Mouse (Mus musculus) liver, adult 2 months (tissue): ENCODE measurements around the gene Vdac1. TPM values are rescaled to one million over a fixed set of nuclear protein-coding genes. Genes with fewer than 3 reads are reported as not detected.

ENCODE experiments used
- DNase-seq: peaks from one replicate; pipeline ENCODE4 v3.0.0-alpha.2; 2011; ENCODE audit warnings: low read depth, low spot score; ENCODE audit errors: extremely low read depth
- H3K27ac ChIP-seq: fragments of 200-500 bp; replicated peaks from 2 replicates; pipeline ENCODE4 v1.5.1; 2012; ENCODE audit warnings: low read depth, mild to moderate bottlenecking, control low read depth, inconsistent platforms, low read length; ENCODE audit not compliant: insufficient read depth
- H3K27me3 ChIP-seq: fragments of 200-500 bp; 2 replicates; pipeline ENCODE4 v1.6.1; 2012; ENCODE audit warnings: mild to moderate bottlenecking, moderate library complexity, low read length, inconsistent platforms; ENCODE audit not compliant: control insufficient read depth, insufficient read depth
- H3K36me3 ChIP-seq: fragments of 200-500 bp; 2 replicates; pipeline ENCODE4 v1.6.1; 2012; ENCODE audit warnings: low read length, inconsistent platforms; ENCODE audit not compliant: control insufficient read depth, insufficient read depth
- H3K4me1 ChIP-seq: fragments of 200-500 bp; 2 replicates; pipeline ENCODE4 v1.6.1; 2011; ENCODE audit warnings: low read length; ENCODE audit not compliant: control insufficient read depth, insufficient read depth
- H3K4me3 ChIP-seq: fragments of 200-500 bp; 2 replicates; pipeline ENCODE4 v1.5.1; 2011; ENCODE audit warnings: low read depth, mild to moderate bottlenecking, control low read depth, low read length, moderate library complexity; ENCODE audit not compliant: insufficient read depth
- H3K79me2 ChIP-seq: fragments of 200-500 bp; 2 replicates; pipeline ENCODE4 v1.6.1; 2012; ENCODE audit warnings: inconsistent platforms, mild to moderate bottlenecking, low read length, moderate library complexity; ENCODE audit not compliant: control insufficient read depth, insufficient read depth
- H3K9ac ChIP-seq: fragments of 200-500 bp; 2 replicates; pipeline ENCODE4 v1.6.1; 2012; ENCODE audit warnings: low read depth, mild to moderate bottlenecking, control low read depth, inconsistent platforms, low read length
- CTCF ChIP-seq: fragments of 200-500 bp; IDR thresholded peaks from 2 replicates; pipeline ENCODE4 v1.5.1; 2011; ENCODE audit warnings: low read depth, low read length, control low read depth
- POLR2A ChIP-seq: fragments of 200-500 bp; IDR thresholded peaks from 2 replicates; pipeline ENCODE4 v1.6.1; 2011; ENCODE audit warnings: low read length, control low read depth; ENCODE audit not compliant: insufficient read depth; ENCODE audit errors: extremely low read depth
- WGBS: fragments of 180-500 bp; shearing (Covaris S2); methylation state at CpG from one replicate; pipeline ENCODE4 v1.1.7; 2018; 5-methylcytosine and 5-hydroxymethylcytosine counted together
- polyA plus RNA-seq: library from polyadenylated mRNA; depleted of rRNA; stranded (reverse); fragments of >200 nt; gene quantifications from 2 replicates; pipeline ENCODE4 v1.2.3, GENCODE M21; 2012
- total RNA-seq: library from RNA; depleted of rRNA; stranded (reverse); fragments of >200 nt; gene quantifications from 2 replicates; pipeline ENCODE4 v1.2.3, GENCODE M21; 2014

The Vdac1 gene
- total and polyA plus RNA-seq, 2 experiments, result 71.7 to 213 TPM

DNA sequence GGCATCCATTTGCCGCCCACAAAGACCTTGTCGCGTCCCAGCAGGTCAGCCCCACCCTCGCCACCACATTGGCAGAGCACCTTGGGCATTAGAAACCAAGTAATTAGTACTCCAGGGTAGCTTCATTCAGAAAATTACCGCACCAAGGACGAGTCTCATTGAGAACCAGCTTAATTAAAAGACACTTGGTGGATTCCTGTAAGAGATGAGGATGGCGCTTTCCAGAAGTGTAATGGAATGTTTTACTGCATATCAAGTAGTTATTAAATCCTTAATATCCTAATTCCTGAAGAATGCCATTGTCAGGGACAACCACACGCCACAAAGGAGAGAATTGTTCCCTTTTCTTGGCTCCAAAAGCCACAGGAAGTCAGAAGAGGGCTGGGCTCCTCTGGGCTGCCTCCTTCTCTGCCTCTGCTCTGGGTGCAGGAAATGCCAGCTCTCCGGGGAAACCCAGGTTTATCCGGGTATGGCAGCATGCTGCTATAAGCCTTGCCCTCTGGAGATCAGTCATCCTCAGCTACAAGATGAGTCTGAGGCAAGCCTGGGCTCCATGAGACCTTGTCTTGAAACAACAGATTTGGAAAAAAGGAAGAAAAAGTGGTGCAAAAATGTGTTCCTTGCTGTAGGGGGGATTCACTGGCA, 22.9 kb upstream of the Vdac1 start:
- DNase-seq, result no peak
- H3K4me1 ChIP-seq, result no peaks in the 10 kb centered on the region
- H3K79me2 ChIP-seq, result no peaks in the 10 kb centered on the region
- no peaks in the 10 kb centered on the region for H3K27me3 ChIP-seq
- WGBS, result 77% methylated on average over 10 of the region's 10 CpGs
- no peak overlapping the region for H3K4me3 ChIP-seq
- TF ChIP-seq POLR2A (no peak), CTCF (no peak)
- H3K27ac ChIP-seq, result no peak overlapping the region
- H3K36me3 ChIP-seq, result no peaks in the 10 kb centered on the region
- H3K9ac ChIP-seq, result no peak overlapping the region

DNA sequence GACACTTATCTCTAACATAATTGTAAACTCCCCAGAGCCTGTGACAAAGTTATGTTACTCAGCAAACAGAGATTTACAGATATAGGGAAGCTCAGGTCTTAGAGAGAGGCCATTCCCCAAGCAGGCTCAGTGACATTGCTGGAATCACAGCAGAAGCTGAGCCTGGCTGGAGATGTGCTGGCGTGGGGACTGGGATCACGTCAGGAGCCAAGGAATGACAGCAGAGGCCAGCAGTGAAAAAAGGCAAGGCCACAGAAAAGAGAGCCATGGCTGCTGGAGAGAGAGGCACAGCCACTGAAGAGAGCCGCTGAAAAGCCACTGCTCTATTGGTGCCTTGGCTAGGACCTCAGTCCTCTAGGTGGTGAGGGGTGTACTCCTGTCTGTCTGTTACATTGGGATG, 22.3 kb upstream of the Vdac1 start:
- no peak overlapping the region for H3K27ac ChIP-seq
- WGBS, result 72% methylated on average over 3 of the region's 3 CpGs
- no peak for DNase-seq
- H3K4me1 ChIP-seq, result no peaks in the 10 kb centered on the region
- no peak for TF ChIP-seq POLR2A
- TF ChIP-seq CTCF, result no peak
- no peak overlapping the region for H3K4me3 ChIP-seq
- H3K27me3 ChIP-seq, result no peaks in the 10 kb centered on the region
- no peak overlapping the region for H3K9ac ChIP-seq
- H3K79me2 ChIP-seq, result no peaks in the 10 kb centered on the region
- H3K36me3 ChIP-seq, result no peaks in the 10 kb centered on the region

DNA sequence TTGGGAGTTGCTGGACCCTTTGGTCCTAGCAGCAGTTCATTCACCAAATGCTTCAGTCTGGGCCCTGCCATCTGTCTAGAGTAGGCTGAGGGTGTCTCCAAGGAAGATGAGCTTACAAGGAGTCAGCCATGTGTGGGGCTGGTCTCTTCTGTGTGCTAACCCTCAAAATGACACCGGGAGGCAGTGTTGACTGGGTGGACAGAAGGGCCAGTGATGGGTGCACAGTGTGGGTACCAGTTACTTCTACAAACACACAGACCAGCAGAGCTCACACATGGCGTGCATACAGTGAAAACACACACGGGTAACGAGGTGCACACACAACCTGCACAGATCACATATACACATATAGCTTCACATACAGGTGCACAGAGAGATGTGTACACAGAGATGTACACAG, 21.6 kb upstream of the Vdac1 start:
- Histone ChIP-seq H3K4me3 (no peak overlapping the region), H3K27me3 (no peaks in the 10 kb centered on the region), H3K4me1 (no peaks in the 10 kb centered on the region), H3K79me2 (no peaks in the 10 kb centered on the region), H3K9ac (no peak overlapping the region), H3K36me3 (no peaks in the 10 kb centered on the region), H3K27ac (no peak overlapping the region)
- no peak for DNase-seq
- TF ChIP-seq CTCF, result no peak
- no peak for TF ChIP-seq POLR2A
- WGBS, result 94% methylated on average over 4 of the region's 4 CpGs

DNA sequence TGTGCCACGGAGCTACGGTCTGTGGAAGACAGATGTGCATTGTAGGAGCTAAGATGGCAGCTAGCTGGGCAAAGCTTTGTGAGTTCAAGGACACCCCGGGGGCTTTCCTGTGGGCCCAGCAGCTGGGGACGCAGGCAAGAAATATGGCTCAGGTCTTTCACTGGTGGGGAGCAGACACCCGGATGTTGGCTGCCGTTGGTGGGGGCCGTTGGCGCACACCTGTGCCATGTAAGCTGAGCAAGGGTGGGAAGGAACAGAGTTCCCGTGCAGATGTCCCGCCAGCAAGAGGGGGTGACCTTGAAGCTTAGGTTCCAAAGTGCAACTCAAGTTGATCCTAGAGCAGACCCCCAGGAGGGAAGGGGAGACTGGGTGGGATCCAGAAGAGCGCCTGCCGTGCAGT, 21.1 kb upstream of the Vdac1 start:
- H3K79me2 ChIP-seq, result no peaks in the 10 kb centered on the region
- no peak overlapping the region for H3K4me3 ChIP-seq
- H3K4me1 ChIP-seq, result no peaks in the 10 kb centered on the region
- H3K9ac ChIP-seq, result no peak overlapping the region
- TF ChIP-seq POLR2A (no peak), CTCF (no peak)
- H3K36me3 ChIP-seq, result no peaks in the 10 kb centered on the region
- no peak for DNase-seq
- 89% methylated on average over 12 of the region's 12 CpGs for WGBS
- no peaks in the 10 kb centered on the region for H3K27me3 ChIP-seq
- no peak overlapping the region for H3K27ac ChIP-seq

DNA sequence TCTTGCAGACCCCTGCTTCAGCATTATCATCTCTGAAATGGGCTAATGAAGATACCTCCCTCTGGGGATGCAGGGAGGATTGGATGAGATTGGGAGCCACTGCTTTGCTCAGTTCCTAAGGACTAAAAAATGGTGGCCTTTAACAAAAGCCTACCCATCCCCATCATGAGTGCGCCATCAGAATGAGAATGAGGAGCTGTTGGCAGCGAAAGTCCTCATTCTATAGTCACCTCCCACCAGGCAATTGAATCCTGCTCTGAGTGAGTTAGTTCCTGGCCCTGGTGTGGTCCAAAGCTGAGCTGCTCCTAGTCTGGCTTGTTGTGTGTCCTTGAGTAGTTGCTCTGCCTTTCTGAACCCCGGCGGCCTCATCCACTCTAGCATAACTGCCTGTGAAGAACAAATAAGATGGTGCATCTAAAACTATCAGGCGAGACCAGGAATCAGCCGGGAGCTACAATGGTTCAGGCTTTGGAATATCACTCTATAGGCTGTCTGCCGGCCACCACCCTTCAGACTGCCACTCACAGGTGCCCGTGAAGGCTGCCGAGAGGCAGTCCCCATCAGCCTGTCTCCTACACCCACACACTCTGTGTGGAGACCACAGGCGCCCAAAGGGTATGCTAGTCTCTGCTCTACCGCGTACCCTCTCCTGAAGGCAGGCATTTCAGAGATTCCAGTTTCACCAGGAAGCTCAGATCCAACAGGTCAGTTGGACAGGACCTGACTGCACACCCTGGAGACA, 20.4 kb upstream of the Vdac1 start:
- H3K9ac ChIP-seq, result no peak overlapping the region
- no peak for TF ChIP-seq CTCF
- TF ChIP-seq POLR2A, result no peak
- no peaks in the 10 kb centered on the region for H3K79me2 ChIP-seq
- no peak overlapping the region for H3K27ac ChIP-seq
- H3K36me3 ChIP-seq, result no peaks in the 10 kb centered on the region
- WGBS, result 89% methylated on average over 12 of the region's 12 CpGs
- no peak for DNase-seq
- no peak overlapping the region for H3K4me3 ChIP-seq
- no peaks in the 10 kb centered on the region for H3K27me3 ChIP-seq
- no peaks in the 10 kb centered on the region for H3K4me1 ChIP-seq

DNA sequence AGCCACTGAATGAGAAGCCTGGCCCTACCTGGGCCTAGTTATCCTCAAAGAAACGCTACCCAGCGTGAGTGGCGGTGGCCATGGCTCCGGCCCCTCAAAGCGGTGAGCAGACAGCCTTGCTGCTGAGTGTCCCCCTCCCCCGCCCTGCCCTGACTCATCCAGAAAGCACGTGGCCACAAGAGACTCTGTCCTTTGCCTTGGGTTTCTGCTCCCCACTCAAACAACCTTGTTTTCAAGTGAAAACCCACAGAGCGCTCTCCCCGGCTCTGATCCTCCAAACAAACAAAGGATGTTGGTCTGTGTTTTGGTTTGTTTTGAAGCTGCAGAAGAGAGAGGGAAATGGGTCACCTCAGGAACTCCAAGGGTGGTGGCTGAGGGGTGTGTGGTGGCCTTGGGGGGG, 19.7 kb upstream of the Vdac1 start:
- Histone ChIP-seq H3K27me3 (no peaks in the 10 kb centered on the region), H3K36me3 (no peaks in the 10 kb centered on the region), H3K79me2 (no peaks in the 10 kb centered on the region), H3K27ac (no peak overlapping the region), H3K4me3 (no peak overlapping the region), H3K9ac (no peak overlapping the region), H3K4me1 (no peaks in the 10 kb centered on the region)
- WGBS, result 69% methylated on average over 9 of the region's 9 CpGs
- DNase-seq, result no peak
- no peak for TF ChIP-seq POLR2A
- no peak for TF ChIP-seq CTCF
